Mouse (Mus musculus): Measurements from ENCODE around the gene Selenon. TPM values are rescaled to one million over a fixed set of nuclear protein-coding genes. Genes with fewer than 3 reads are reported as not detected.
A peak's percentile ranks its signal among the peaks of the same experiment; 100 is the strongest.

Selenon gene
- polyA plus RNA-seq, 1 experiment from 2014 or later: 6.8 TPM

- 0 out of 2 replicates have a peak, but pooled peaks cover 4% of the 10 kb centered on the region for H3K4me1 ChIP-seq (replicated peaks; ENCODE audit: control insufficient read depth, insufficient read depth, low read length)
- no peaks in the 10 kb centered on the region for H3K9me3 ChIP-seq (ENCODE audit: control insufficient read depth)
- H3K27ac ChIP-seq (ENCODE audit: low read depth, low read length): no peak overlapping the region
- no peak overlapping the region for H3K9ac ChIP-seq (ENCODE audit: low read depth, low read length)
- ATAC-seq: no peak
- WGBS: 64% methylated on average over 11 of the region's 11 CpGs
- no peak for TF ChIP-seq CTCF (IDR thresholded peaks at IDR 0.05; ENCODE audit: low read depth)
- no peak overlapping the region for H3K4me3 ChIP-seq (ENCODE audit: low read depth, low read length)
- no peaks in the 10 kb centered on the region for H3K27me3 ChIP-seq (replicated peaks; ENCODE audit: control insufficient read depth, insufficient read depth, low read length)
- no peaks in the 10 kb centered on the region for H3K36me3 ChIP-seq (ENCODE audit: control insufficient read depth, insufficient read depth)
- H3K4me2 ChIP-seq (replicated peaks; ENCODE audit: low read depth): no peak overlapping the region
Measured at GRCm38 (mm10) chr4:134514309-134514930, 37.5 kb downstream of the Selenon start.

DNA sequence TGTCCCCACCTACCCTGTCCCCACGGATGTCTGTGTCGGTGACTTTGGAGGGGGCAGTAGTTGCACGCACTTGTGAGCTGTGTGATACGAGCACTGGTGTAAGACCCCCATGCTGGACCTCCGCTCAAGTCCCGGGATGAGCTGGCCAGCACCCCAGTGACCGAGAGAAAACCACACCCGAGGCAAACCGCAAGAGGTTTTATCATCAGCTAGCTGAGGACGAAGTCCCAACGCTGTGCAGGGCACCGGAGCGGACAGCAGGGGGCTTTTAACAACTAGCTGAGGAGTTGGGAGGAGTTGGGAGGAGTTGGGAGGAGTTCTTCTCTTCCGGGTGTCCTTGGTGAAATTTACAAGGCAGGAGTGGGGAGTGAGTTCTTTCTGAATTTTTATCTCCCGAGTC is 39.2 kb downstream of the Selenon start:
- Histone ChIP-seq H3K27ac (ENCODE audit: low read depth, low read length) (no peak overlapping the region), H3K4me1 (replicated peaks; ENCODE audit: control insufficient read depth, insufficient read depth, low read length) (0 out of 2 replicates have a peak, but pooled peaks cover 4% of the 10 kb centered on the region), H3K9ac (ENCODE audit: low read depth, low read length) (no peak overlapping the region), H3K36me3 (ENCODE audit: control insufficient read depth, insufficient read depth) (peaks cover 7% of the 10 kb centered on the region; the same call in 1 of the 2 replicates), H3K9me3 (ENCODE audit: control insufficient read depth) (no peaks in the 10 kb centered on the region), H3K4me2 (replicated peaks; ENCODE audit: low read depth) (peak overlapping the region; percentile 58), H3K4me3 (ENCODE audit: low read depth, low read length) (no peak overlapping the region), H3K27me3 (replicated peaks; ENCODE audit: control insufficient read depth, insufficient read depth, low read length) (no peaks in the 10 kb centered on the region)
- 11% methylated on average over 15 of the region's 15 CpGs for WGBS
- peak; percentile 28; the same call in 1 of the 2 replicates for ATAC-seq
- peak; percentile 76 for TF ChIP-seq CTCF (IDR thresholded peaks at IDR 0.05; ENCODE audit: low read depth)

DNA sequence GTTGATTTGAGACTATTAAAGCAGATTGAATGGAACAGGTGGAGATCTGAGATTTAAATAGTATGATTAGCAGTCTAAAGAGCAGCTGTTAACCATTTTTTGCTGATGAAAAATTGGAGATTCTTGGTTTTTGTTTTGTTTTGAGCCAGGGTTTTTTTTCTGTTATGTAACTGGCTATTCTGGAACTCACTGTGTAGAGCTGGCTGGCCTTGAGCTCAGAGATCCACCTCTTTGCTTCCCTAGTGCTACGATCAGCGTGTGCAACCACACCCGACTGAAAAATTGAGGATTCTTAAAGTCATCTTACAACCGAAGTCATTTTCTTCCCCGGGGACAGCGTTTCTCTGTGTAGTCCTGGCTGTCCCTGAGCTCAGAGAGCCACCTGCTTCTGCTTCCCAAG is 40.2 kb downstream of the Selenon start:
- H3K27ac ChIP-seq (ENCODE audit: low read depth, low read length): no peak overlapping the region
- no peak for ATAC-seq
- no peak for TF ChIP-seq CTCF (IDR thresholded peaks at IDR 0.05; ENCODE audit: low read depth)
- no peaks in the 10 kb centered on the region for H3K9me3 ChIP-seq (ENCODE audit: control insufficient read depth)
- H3K4me1 ChIP-seq (replicated peaks; ENCODE audit: control insufficient read depth, insufficient read depth, low read length): 0 out of 2 replicates have a peak, but pooled peaks cover 4% of the 10 kb centered on the region
- peaks cover 18% of the 10 kb centered on the region for H3K36me3 ChIP-seq (ENCODE audit: control insufficient read depth, insufficient read depth)
- 43% methylated on average over 6 of the region's 6 CpGs for WGBS
- no peaks in the 10 kb centered on the region for H3K27me3 ChIP-seq (replicated peaks; ENCODE audit: control insufficient read depth, insufficient read depth, low read length)
- peak overlapping the region; percentile 43; the same call in 1 of the 2 replicates for H3K4me3 ChIP-seq (ENCODE audit: low read depth, low read length)
- H3K9ac ChIP-seq (ENCODE audit: low read depth, low read length): no peak overlapping the region
- peak overlapping the region; percentile 81 for H3K4me2 ChIP-seq (replicated peaks; ENCODE audit: low read depth)

DNA sequence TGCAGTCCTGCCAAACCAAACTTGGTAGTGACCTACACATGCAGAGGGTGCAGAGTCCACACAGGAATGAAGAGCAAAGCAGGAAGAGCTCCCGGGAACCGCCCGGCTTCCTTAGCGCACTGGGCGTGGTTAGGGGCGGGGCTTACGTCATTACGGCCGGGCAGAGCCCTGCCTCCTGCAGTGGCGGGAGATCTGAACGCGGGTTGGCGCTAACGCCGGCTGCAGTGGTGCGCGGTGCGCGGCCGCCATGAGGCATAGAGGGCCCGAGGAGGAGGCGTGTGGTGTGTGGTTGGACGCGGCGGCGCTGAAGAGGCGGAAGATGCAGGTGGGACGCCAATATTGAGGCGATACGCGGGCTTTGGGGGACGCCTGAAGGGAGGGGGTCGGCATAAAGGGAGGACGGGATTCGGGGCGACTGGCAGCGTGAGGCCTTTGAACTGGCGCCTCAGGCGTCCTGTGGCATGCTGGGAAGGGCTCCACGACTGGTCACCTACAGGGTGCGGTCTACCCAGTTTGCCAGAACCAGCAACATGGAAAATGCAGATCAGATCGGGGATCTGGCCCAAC is 41.0 kb downstream of the Selenon start, which contains the start of gene Aunip:
Gene Aunip, plus strand, starts transcription at position 155 of the 567 bp plus-strand sequence.
- WGBS: under 1% methylated on average over 42 of the region's 42 CpGs
- peaks cover 19% of the 10 kb centered on the region for H3K36me3 ChIP-seq (ENCODE audit: control insufficient read depth, insufficient read depth)
- no peak within 1 kb of the TSS for H3K27ac ChIP-seq (ENCODE audit: low read depth, low read length)
- peak; percentile 93 for ATAC-seq
- H3K4me1 ChIP-seq (replicated peaks; ENCODE audit: control insufficient read depth, insufficient read depth, low read length): 0 out of 2 replicates have a peak, but pooled peaks cover 4% of the 10 kb centered on the region
- no peaks in the 10 kb centered on the region for H3K9me3 ChIP-seq (ENCODE audit: control insufficient read depth)
- no peaks in the 10 kb centered on the region for H3K27me3 ChIP-seq (replicated peaks; ENCODE audit: control insufficient read depth, insufficient read depth, low read length)
- TF ChIP-seq CTCF (IDR thresholded peaks at IDR 0.05; ENCODE audit: low read depth): 0 out of 2 replicates have a peak, but pooled peaks have one; percentile 30
- peak within 1 kb of the TSS; percentile 43 for H3K4me3 ChIP-seq (ENCODE audit: low read depth, low read length)
- 0 out of 2 replicates have a peak within 1 kb of the TSS, but pooled peaks have one; percentile 8 for H3K9ac ChIP-seq (ENCODE audit: low read depth, low read length)
- peak within 1 kb of the TSS; percentile 81 for H3K4me2 ChIP-seq (replicated peaks; ENCODE audit: low read depth)

DNA sequence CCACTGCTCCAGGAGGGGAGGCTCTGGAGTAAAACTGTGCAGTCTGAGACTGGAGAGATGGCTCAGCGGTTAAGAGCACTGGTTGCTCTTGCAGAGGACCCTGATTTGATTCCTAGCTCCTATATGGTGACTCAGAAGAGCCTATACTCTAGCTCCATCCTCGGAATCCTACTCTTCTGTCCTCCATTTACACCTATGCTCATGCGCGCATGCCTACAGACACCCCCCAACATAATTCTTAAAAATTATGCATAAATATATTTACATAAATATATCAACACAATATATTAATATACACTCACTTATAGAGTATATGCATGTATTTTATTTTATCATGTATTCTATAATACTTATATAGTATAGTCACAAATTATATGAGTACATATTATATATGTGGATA is 41.6 kb downstream of the Selenon start:
- H3K27ac ChIP-seq (ENCODE audit: low read depth, low read length): no peak overlapping the region
- peaks cover 19% of the 10 kb centered on the region for H3K36me3 ChIP-seq (ENCODE audit: control insufficient read depth, insufficient read depth)
- H3K4me3 ChIP-seq (ENCODE audit: low read depth, low read length): no peak overlapping the region
- no peaks in the 10 kb centered on the region for H3K27me3 ChIP-seq (replicated peaks; ENCODE audit: control insufficient read depth, insufficient read depth, low read length)
- 75% methylated on average over 4 of the region's 4 CpGs for WGBS
- H3K9me3 ChIP-seq (ENCODE audit: control insufficient read depth): no peaks in the 10 kb centered on the region
- 0 out of 2 replicates have a peak, but pooled peaks cover 4% of the 10 kb centered on the region for H3K4me1 ChIP-seq (replicated peaks; ENCODE audit: control insufficient read depth, insufficient read depth, low read length)
- H3K9ac ChIP-seq (ENCODE audit: low read depth, low read length): no peak overlapping the region
- ATAC-seq: peak; percentile 0; the same call in 1 of the 2 replicates
- peak overlapping the region; percentile 81 for H3K4me2 ChIP-seq (replicated peaks; ENCODE audit: low read depth)
- TF ChIP-seq CTCF (IDR thresholded peaks at IDR 0.05; ENCODE audit: low read depth): no peak

DNA sequence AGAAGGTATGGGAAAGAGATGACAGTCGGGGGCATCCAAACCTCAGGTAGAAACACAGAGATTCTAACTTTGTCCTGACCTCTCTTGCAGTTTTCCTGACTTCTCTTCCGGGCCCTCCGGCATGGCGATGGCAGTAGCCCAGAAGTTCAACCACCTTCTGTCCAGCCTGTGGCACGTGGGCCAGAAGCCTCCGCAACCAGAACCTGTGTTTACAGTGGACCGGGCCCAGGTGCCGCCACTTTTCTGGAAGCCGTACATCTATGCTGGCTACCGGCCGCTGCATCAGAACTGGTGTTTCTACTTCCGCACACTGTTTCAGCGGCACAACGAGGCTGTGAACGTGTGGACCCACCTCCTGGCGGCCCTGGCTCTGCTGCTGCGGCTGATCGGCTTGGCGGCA is 45.3 kb downstream of the Selenon start:
- ATAC-seq: no peak
- Histone ChIP-seq H3K36me3 (ENCODE audit: control insufficient read depth, insufficient read depth) (peaks cover 19% of the 10 kb centered on the region), H3K27me3 (replicated peaks; ENCODE audit: control insufficient read depth, insufficient read depth, low read length) (no peaks in the 10 kb centered on the region), H3K4me1 (replicated peaks; ENCODE audit: control insufficient read depth, insufficient read depth, low read length) (no peaks in the 10 kb centered on the region), H3K4me3 (ENCODE audit: low read depth, low read length) (no peak overlapping the region), H3K4me2 (replicated peaks; ENCODE audit: low read depth) (no peak overlapping the region), H3K27ac (ENCODE audit: low read depth, low read length) (no peak overlapping the region), H3K9me3 (ENCODE audit: control insufficient read depth) (no peaks in the 10 kb centered on the region), H3K9ac (ENCODE audit: low read depth, low read length) (no peak overlapping the region)
- 87% methylated on average over 19 of the region's 19 CpGs for WGBS
- TF ChIP-seq CTCF (IDR thresholded peaks at IDR 0.05; ENCODE audit: low read depth): no peak

Measured in intestine, postnatal 0 days (tissue).